Mouse (Mus musculus) mammary gland, adult 2 months (tissue): ENCODE results near the gene F7. TPM values are rescaled to one million over a fixed set of nuclear protein-coding genes. Genes with fewer than 3 reads are reported as not detected.

Experiments
- polyA plus RNA-seq: library from polyadenylated mRNA; depleted of rRNA; stranded (reverse); fragments of >200 nt; gene quantifications from 2 replicates; pipeline ENCODE4 v1.2.3, GENCODE M21; 2012; ENCODE audit warnings: low replicate concordance; rRNA removed

The F7 gene
- polyA plus RNA-seq = 1.4 and 1.5 TPM in 2 replicates

DNA sequence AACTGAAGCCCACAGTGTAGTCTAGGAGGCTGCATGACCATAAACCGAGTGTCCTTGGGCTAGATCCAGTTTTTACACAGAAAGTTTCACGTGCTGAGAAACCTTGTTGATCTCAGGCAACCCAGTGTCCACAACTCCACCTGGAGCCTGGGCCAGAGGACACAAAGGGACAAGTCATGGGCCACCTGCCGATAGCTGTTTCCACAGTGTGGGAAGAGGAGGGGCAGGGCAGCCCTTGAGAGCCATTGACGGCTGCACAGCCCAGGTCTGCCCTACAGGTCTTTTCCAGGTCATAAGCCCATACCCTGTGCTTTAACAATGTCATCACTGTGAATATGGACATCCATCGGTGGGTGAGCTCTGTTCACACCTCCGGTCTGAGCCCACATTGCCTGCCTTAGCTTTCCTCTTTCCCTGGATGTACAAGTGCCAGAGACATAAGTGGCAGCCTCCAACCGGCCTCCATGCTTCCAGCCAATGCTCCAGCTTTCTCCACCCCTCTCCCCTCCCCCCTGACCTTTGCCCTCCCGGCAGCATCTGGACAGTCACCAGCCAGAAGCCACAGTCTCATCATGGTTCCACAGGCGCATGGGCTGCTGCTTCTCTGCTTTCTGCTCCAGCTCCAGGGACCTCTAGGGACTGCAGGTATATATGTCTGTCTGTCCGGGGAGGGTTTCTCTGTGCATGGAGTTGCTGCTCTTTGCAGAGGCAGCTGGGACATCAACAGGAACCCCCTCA, at the start of gene F7:
F7 (plus strand) TSS at position 548 of the 738 bp plus-strand sequence.

DNA sequence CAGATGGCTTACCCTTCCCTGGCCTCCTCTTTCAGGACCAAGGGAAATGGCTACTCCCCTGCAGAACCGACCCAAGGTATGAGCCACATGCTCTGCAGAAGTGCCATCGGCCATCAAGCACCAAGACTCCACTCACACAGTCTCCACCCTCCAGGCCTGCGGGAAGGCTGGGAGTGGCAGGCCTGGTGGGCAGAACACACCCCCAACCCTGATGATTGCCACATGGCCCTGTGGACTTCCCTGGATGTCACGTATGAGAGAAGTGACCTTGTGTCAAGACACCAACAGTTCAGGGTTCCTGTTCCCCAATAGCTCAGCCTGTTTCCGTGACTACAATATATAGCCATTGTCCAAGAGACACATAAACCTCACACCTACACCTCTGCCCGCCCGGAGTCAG, 11.2 kb downstream of the F7 start, which contains the start of gene F10:
F10 (plus strand) TSS at position 294 of the 400 bp plus-strand sequence.

DNA sequence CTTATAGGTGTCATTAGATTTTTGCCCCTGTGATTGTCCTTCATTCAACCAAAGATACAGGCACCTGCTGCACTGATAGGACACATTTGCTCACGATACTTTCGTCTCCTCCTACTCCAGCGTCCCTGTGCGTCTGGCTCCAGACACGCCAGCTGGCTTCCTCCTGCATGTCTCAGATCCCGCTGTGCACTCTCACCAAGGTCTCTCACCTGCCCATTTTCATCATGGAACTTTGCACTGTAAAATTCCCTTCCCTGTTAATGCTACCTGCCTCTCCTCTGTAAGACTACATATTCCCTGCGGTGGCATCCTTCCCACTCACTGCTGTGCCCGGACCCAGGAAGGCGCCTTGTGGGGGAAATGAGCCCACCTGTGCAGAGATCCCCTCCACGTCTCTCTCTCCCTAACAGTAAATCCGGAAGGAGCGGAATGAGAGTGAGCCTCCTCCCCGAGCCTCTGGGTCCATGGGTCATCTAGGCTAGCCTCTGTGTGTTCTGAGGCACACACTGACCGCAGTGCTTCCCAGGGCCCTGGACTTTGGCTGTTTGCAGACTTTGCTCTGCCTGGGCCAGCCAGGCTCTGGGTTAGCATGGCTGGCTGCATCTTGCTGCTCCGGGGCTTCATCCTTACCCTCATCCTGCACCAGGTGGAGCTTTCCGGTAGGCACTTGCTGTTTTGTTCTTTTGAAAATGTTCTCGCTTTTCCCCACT, 34.8 kb downstream of the F7 start, which contains the start of gene Proz:
Proz (plus strand) TSS at position 474 of the 710 bp plus-strand sequence.

Other genes with a start within 250 kb of the F7 start
- gene Mcf2l, start 152.2 kb upstream of the F7 start, polyA plus RNA-seq = 13.6 and 17.9 TPM in 2 replicates
- gene F10, start 11.3 kb downstream of the F7 start, polyA plus RNA-seq = 0.92 and 1.6 TPM in 2 replicates
- 0.04 and 1.2 TPM in 2 replicates for gene Proz, start 34.9 kb downstream of the F7 start, polyA plus RNA-seq
- gene Pcid2, start 79.4 kb downstream of the F7 start, polyA plus RNA-seq = 21.4 and 25.1 TPM in 2 replicates
- gene Cul4a, start 79.6 kb downstream of the F7 start, polyA plus RNA-seq = 36.6 and 48.9 TPM in 2 replicates
- gene Lamp1, start 133.1 kb downstream of the F7 start, polyA plus RNA-seq = 448 and 578 TPM in 2 replicates
- 7.1 and 16.2 TPM in 2 replicates for gene Grtp1, start 174.6 kb downstream of the F7 start, polyA plus RNA-seq
- 0.53 and 2.8 TPM in 2 replicates for gene Adprhl1, start 228.1 kb downstream of the F7 start, polyA plus RNA-seq